Mouse (Mus musculus): ENCODE measurements around the gene Aagab. TPM values are rescaled to one million over a fixed set of nuclear protein-coding genes. Genes with fewer than 3 reads are reported as not detected.

Aagab gene
- polyA plus RNA-seq, 1 experiment = 10.9 TPM

DNA sequence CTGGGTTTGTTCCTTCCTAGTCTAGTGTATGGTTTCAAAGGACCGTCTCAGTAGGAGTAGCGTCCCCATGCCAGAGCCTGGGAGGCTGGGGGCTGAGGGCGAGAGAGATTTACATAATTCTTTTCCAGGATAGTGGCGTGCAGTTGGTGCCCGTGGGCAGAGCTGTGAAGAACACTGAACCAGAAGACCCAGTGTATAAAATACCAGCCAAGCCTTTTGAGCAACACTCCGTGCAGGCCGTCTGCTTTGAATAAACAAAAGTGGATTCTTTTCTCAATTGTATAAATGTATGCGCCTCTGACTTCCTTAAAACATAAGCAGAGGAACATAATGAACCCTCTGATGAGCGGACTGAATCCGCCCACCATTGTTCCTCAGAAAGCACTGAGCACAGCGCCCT is 30.5 kb downstream of the Aagab start:
- TF ChIP-seq CTCF (IDR thresholded peaks at IDR 0.05; ENCODE audit: insufficient read depth, low read length) (no peak), POLR2A (IDR thresholded peaks at IDR 0.05; ENCODE audit: borderline replicate concordance, extremely low read depth, low read depth, low read length) (no peak)
- Histone ChIP-seq H3K4me3 (replicated peaks; ENCODE audit: extremely low read depth, low read depth, low read length) (no peak overlapping the region), H3K4me1 (ENCODE audit: control insufficient read depth, insufficient read depth, low read length) (no peaks in the 10 kb centered on the region)
- WGBS = 50% methylated on average over 11 of the region's 11 CpGs
- no peak for DNase-seq

GRCm38 (mm10) chr9:63633334-63633733 is 30.9 kb downstream of the Aagab start:
- Histone ChIP-seq H3K4me3 (replicated peaks; ENCODE audit: extremely low read depth, low read depth, low read length) (no peak overlapping the region), H3K4me1 (ENCODE audit: control insufficient read depth, insufficient read depth, low read length) (no peaks in the 10 kb centered on the region)
- TF ChIP-seq CTCF (IDR thresholded peaks at IDR 0.05; ENCODE audit: insufficient read depth, low read length) (no peak), POLR2A (IDR thresholded peaks at IDR 0.05; ENCODE audit: borderline replicate concordance, extremely low read depth, low read depth, low read length) (no peak)
- WGBS = 46% methylated on average over 7 of the region's 7 CpGs
- no peak for DNase-seq

GRCm38 (mm10) chr9:63636113-63636512 is 33.7 kb downstream of the Aagab start:
- Histone ChIP-seq H3K4me3 (replicated peaks; ENCODE audit: extremely low read depth, low read depth, low read length) (no peak overlapping the region), H3K4me1 (ENCODE audit: control insufficient read depth, insufficient read depth, low read length) (no peaks in the 10 kb centered on the region)
- DNase-seq = no peak
- TF ChIP-seq CTCF (IDR thresholded peaks at IDR 0.05; ENCODE audit: insufficient read depth, low read length) = no peak
- no peak for TF ChIP-seq POLR2A (IDR thresholded peaks at IDR 0.05; ENCODE audit: borderline replicate concordance, extremely low read depth, low read depth, low read length)
- 86% methylated on average over 7 of the region's 7 CpGs for WGBS

DNA sequence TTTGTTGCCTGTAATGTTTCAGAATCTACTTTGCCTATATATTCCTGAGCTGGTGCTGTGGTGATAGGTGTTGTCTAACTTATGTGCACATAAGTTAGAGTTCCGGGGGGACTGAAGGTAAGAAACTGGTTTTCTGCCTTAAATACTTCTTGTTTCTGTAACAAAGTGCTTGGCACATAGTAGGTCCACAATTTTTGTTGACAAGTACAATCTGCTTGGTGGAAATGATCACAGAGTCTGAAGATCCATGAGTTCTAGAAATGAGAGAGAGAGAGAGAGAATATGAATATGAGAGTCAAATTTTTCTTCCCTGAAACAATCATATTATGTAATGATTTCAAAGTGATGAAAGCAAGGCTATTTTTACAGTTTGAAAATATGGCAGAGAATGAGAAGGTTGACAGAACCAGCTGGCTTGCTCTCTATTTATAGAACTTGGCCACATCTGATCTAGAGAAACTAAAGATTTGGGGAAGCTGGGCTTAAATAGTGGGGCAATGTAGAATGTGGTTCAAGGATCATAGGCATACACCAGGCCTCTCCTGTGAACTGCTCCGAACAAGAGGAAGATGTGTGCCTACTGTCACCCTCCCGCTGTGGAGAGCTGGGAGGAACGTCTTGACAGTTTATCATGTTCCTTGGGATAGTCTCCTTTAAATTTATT is 39.7 kb downstream of the Aagab start:
- Histone ChIP-seq H3K4me1 (ENCODE audit: control insufficient read depth, insufficient read depth, low read length) (no peaks in the 10 kb centered on the region), H3K4me3 (replicated peaks; ENCODE audit: extremely low read depth, low read depth, low read length) (no peak overlapping the region)
- no peak for DNase-seq
- no peak for TF ChIP-seq CTCF (IDR thresholded peaks at IDR 0.05; ENCODE audit: insufficient read depth, low read length)
- no peak for TF ChIP-seq POLR2A (IDR thresholded peaks at IDR 0.05; ENCODE audit: borderline replicate concordance, extremely low read depth, low read depth, low read length)
- 83% methylated on average over 4 of the region's 4 CpGs for WGBS

GRCm38 (mm10) chr9:63644011-63644410 is 41.6 kb downstream of the Aagab start:
- WGBS = 93% methylated on average over 6 of the region's 6 CpGs
- TF ChIP-seq POLR2A (IDR thresholded peaks at IDR 0.05; ENCODE audit: borderline replicate concordance, extremely low read depth, low read depth, low read length) = no peak
- no peak for TF ChIP-seq CTCF (IDR thresholded peaks at IDR 0.05; ENCODE audit: insufficient read depth, low read length)
- DNase-seq = no peak
- Histone ChIP-seq H3K4me3 (replicated peaks; ENCODE audit: extremely low read depth, low read depth, low read length) (no peak overlapping the region), H3K4me1 (ENCODE audit: control insufficient read depth, insufficient read depth, low read length) (no peaks in the 10 kb centered on the region)

GRCm38 (mm10) chr9:63645084-63645483 is 42.6 kb downstream of the Aagab start:
- H3K4me3 ChIP-seq (replicated peaks; ENCODE audit: extremely low read depth, low read depth, low read length) = no peak overlapping the region
- 78% methylated on average over 8 of the region's 8 CpGs for WGBS
- no peak for DNase-seq
- no peaks in the 10 kb centered on the region for H3K4me1 ChIP-seq (ENCODE audit: control insufficient read depth, insufficient read depth, low read length)
- TF ChIP-seq CTCF (IDR thresholded peaks at IDR 0.05; ENCODE audit: insufficient read depth, low read length) = no peak
- TF ChIP-seq POLR2A (IDR thresholded peaks at IDR 0.05; ENCODE audit: borderline replicate concordance, extremely low read depth, low read depth, low read length) = no peak

DNA sequence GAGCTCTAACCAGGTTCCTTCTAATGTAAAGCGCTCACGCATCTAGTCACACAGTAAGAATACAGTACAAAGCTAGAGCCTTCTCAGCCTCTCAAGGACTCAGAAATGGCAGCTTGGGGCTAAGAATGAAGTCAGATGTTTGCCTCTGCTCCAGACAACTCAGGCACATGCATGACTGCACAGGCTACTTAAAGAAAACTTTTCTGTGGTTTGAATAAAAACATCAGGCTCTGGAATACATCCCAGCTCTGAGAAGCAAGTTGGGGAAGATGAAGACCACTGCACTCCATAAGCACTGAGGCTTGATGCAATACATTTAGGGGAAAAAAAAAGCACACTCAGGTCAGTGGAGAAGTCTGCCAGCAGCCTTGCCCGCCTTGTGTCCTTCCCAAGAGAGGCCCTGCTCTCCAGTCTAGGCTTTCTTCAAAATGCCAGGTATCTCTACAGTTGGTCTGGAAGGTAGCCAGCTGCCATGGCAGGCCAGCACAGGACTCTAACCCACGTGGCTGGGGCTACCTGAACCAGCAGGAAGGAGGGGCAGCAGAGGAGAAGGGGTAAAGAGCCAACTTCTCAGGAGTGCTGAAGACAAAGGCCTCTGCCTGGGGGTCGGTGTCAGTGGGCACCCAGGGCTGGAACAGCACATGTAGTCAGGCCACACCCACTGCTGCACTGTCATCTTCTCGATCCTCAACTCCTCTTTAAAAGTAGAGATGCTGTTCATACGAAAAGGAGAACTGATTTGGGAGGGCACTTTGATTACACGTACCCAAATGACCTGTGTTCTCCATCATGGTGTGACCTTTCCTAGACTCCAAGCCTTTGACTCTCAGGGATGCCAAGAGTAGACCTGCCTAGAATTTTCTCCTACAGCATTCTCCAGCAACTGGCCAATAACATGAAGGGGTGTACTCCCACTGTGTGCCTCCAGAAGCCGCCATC is 45.4 kb downstream of the Aagab start:
- TF ChIP-seq CTCF (IDR thresholded peaks at IDR 0.05; ENCODE audit: insufficient read depth, low read length) (no peak), POLR2A (IDR thresholded peaks at IDR 0.05; ENCODE audit: borderline replicate concordance, extremely low read depth, low read depth, low read length) (no peak)
- Histone ChIP-seq H3K4me3 (replicated peaks; ENCODE audit: extremely low read depth, low read depth, low read length) (no peak overlapping the region), H3K4me1 (ENCODE audit: control insufficient read depth, insufficient read depth, low read length) (no peaks in the 10 kb centered on the region)
- 73% methylated on average over 9 of the region's 9 CpGs for WGBS
- no peak for DNase-seq

GRCm38 (mm10) chr9:63648520-63648918 is 46.1 kb downstream of the Aagab start:
- H3K4me1 ChIP-seq (ENCODE audit: control insufficient read depth, insufficient read depth, low read length) = no peaks in the 10 kb centered on the region
- 88% methylated on average over 9 of the region's 9 CpGs for WGBS
- DNase-seq = no peak
- TF ChIP-seq POLR2A (IDR thresholded peaks at IDR 0.05; ENCODE audit: borderline replicate concordance, extremely low read depth, low read depth, low read length) = no peak
- TF ChIP-seq CTCF (IDR thresholded peaks at IDR 0.05; ENCODE audit: insufficient read depth, low read length) = no peak
- H3K4me3 ChIP-seq (replicated peaks; ENCODE audit: extremely low read depth, low read depth, low read length) = no peak overlapping the region

- TF ChIP-seq CTCF (IDR thresholded peaks at IDR 0.05; ENCODE audit: insufficient read depth, low read length) (peak; percentile 36; the same call in 1 of the 2 replicates), POLR2A (IDR thresholded peaks at IDR 0.05; ENCODE audit: borderline replicate concordance, extremely low read depth, low read depth, low read length) (no peak)
- no peak overlapping the region for H3K4me3 ChIP-seq (replicated peaks; ENCODE audit: extremely low read depth, low read depth, low read length)
- DNase-seq = no peak
- 82% methylated on average over 8 of the region's 8 CpGs for WGBS
- H3K4me1 ChIP-seq (ENCODE audit: control insufficient read depth, insufficient read depth, low read length) = no peaks in the 10 kb centered on the region
Measured at GRCm38 (mm10) chr9:63649841-63650545, 47.5 kb downstream of the Aagab start.
